Mouse (Mus musculus) limb, embryonic 11.5 days (tissue): Measurements from ENCODE around the gene Rassf5. TPM values are rescaled to one million over a fixed set of nuclear protein-coding genes. Genes with fewer than 3 reads are reported as not detected.

Source experiments
- ATAC-seq: fragments of 200-750 bp; cut with Nextera tagmentation; 2 replicates; pipeline ENCODE4 v1.8.0; 2017; ENCODE audit warnings: low read depth; ENCODE audit not compliant: insufficient number of reproducible peaks, low FRiP score, low TSS enrichment
- DNase-seq: peaks from one replicate; pipeline ENCODE4 v3.0.0-alpha.2; 2015; ENCODE audit warnings: low spot score
- H3K27ac ChIP-seq: fragments of 300-500 bp; sonication (generic); replicated peaks from 2 replicates; pipeline ENCODE4 v1.5.1; 2014; ENCODE audit warnings: low read depth, mild to moderate bottlenecking, low read length
- H3K27me3 ChIP-seq: fragments of 300-500 bp; sonication (generic); 2 replicates; pipeline ENCODE4 v1.6.1; 2014; ENCODE audit warnings: mild to moderate bottlenecking, low read length, mixed read lengths; ENCODE audit not compliant: control insufficient read depth, insufficient read depth
- H3K36me3 ChIP-seq: fragments of 300-500 bp; sonication (generic); 2 replicates; pipeline ENCODE4 v1.6.1; 2014; ENCODE audit warnings: mild to moderate bottlenecking, low read length, moderate library complexity, mixed read lengths; ENCODE audit not compliant: control insufficient read depth, insufficient read depth
- H3K4me1 ChIP-seq: fragments of 300-500 bp; sonication (generic); 2 replicates; pipeline ENCODE4 v1.6.1; 2014; ENCODE audit warnings: low read length, mixed read lengths; ENCODE audit not compliant: control insufficient read depth, insufficient read depth
- H3K4me2 ChIP-seq: fragments of 300-500 bp; sonication (generic); 2 replicates; pipeline ENCODE4 v1.6.1; 2014; ENCODE audit warnings: low read depth, mild to moderate bottlenecking, moderate library complexity; ENCODE audit not compliant: severe bottlenecking
- H3K4me3 ChIP-seq: fragments of 300-500 bp; sonication (generic); 2 replicates; pipeline ENCODE4 v1.5.1; 2014; ENCODE audit warnings: low read depth, low read length
- H3K9ac ChIP-seq: fragments of 300-500 bp; sonication (generic); 2 replicates; pipeline ENCODE4 v1.6.1; 2014; ENCODE audit warnings: mild to moderate bottlenecking, low read length
- H3K9me3 ChIP-seq: fragments of 300-500 bp; sonication (generic); 2 replicates; pipeline ENCODE4 v1.6.1; 2016; ENCODE audit warnings: low read length; ENCODE audit not compliant: control insufficient read depth
- WGBS: fragments of 180-500 bp; shearing (Covaris S2); extraction: QIAGEN DNeasy Blood & Tissue Kit; methylation state at CpG from one replicate; pipeline ENCODE4 v1.1.7; 2014; 5-methylcytosine and 5-hydroxymethylcytosine counted together
- polyA plus RNA-seq: library from polyadenylated mRNA; unstranded; fragments of >200 nt; fragmentation: Nextera tagmentation; extraction: Ambion mirVana; gene quantifications from 2 replicates; pipeline ENCODE4 v1.2.1, GENCODE M21; 2014

Gene Rassf5
- polyA plus RNA-seq, 1 experiment from 2014 or later = 1.2 TPM

DNA sequence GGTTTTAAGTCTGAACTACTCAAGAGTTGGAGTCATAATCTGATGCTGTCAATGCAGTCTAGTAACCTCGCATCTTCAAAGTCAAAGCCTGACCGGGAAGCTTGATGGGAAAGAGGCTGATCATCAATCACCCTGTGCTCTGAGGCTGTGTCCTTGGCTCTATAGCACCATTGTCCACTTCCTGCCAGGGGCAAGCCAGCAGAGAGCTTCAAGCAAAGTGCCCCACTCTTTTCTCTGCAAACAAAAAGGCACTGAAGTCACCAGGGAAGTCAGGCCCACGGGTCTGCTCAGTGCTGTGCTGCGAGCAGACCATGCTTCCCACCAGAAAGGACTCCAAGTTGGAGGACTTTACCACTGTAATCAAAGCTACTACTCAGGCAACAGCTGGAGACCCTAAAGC, 67.8 kb downstream of the Rassf5 start:
- H3K9me3 ChIP-seq = no peaks in the 10 kb centered on the region
- H3K4me2 ChIP-seq = no peak overlapping the region
- WGBS = 83% methylated on average over 4 of the region's 4 CpGs
- no peaks in the 10 kb centered on the region for H3K27me3 ChIP-seq
- H3K36me3 ChIP-seq = peaks cover 19% of the 10 kb centered on the region
- no peak overlapping the region for H3K27ac ChIP-seq
- H3K9ac ChIP-seq = no peak overlapping the region
- ATAC-seq = no peak
- H3K4me1 ChIP-seq = no peaks in the 10 kb centered on the region; the same call in 1 of the 2 replicates
- no peak for DNase-seq
- no peak overlapping the region for H3K4me3 ChIP-seq

DNA sequence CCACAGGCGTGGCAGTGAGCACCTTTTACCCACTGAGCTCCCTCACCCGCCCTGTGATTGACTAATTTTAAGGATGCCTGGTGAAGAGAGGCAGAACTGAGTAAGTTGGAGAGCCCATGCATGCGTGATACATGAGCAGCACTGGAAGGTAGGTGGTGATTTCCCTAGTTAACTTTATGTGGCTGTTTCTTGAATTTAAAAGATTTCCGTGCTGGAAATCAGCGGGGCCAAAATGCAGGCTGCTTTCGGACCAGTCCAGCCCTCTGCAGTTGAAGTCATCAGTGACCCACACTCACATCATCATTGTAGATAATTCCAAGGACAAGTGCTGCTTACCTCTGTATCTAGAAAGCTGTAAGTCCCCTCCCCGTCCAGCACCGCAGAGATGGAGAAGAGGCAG, 69.2 kb downstream of the Rassf5 start:
- WGBS = 91% methylated on average over 8 of the region's 8 CpGs
- Histone ChIP-seq H3K4me2 (no peak overlapping the region), H3K36me3 (peaks cover 23% of the 10 kb centered on the region)

DNA sequence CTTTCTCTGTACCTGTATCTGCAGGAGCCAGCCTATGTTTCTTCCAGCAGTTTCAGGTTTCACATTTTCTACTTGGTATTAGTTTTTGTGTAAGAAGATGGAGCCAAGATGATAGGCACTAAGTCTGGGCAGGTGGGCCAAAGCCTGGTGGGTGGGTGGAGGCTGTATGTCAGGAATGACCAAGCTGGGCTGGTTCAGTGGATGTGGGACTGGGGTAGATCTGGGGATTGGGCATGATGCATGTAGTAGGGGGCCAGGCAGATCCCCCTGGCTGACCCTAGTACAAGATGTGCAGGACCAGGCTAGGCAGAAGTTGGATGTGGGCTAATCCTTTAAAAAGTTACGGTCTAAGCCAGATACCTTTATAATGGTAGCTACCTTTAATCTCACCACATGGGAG, 69.9 kb downstream of the Rassf5 start:
- 100% methylated on average over 1 of the region's 1 CpGs for WGBS
- H3K4me2 ChIP-seq = no peak overlapping the region
- H3K9me3 ChIP-seq = no peaks in the 10 kb centered on the region
- H3K4me3 ChIP-seq = no peak overlapping the region
- peaks cover 25% of the 10 kb centered on the region for H3K36me3 ChIP-seq
- no peaks in the 10 kb centered on the region for H3K27me3 ChIP-seq
- ATAC-seq (no peak), DNase-seq (no peak)
- H3K4me1 ChIP-seq = no peaks in the 10 kb centered on the region; the same call in 1 of the 2 replicates
- H3K9ac ChIP-seq = no peak overlapping the region
- no peak overlapping the region for H3K27ac ChIP-seq

More for the DNA sequence above, 69.2 kb downstream of the Rassf5 start:
- Histone ChIP-seq H3K4me1 (no peaks in the 10 kb centered on the region; the same call in 1 of the 2 replicates), H3K9me3 (no peaks in the 10 kb centered on the region), H3K9ac (no peak overlapping the region), H3K4me3 (no peak overlapping the region), H3K27ac (no peak overlapping the region), H3K27me3 (no peaks in the 10 kb centered on the region)
- ATAC-seq (no peak), DNase-seq (no peak)

DNA sequence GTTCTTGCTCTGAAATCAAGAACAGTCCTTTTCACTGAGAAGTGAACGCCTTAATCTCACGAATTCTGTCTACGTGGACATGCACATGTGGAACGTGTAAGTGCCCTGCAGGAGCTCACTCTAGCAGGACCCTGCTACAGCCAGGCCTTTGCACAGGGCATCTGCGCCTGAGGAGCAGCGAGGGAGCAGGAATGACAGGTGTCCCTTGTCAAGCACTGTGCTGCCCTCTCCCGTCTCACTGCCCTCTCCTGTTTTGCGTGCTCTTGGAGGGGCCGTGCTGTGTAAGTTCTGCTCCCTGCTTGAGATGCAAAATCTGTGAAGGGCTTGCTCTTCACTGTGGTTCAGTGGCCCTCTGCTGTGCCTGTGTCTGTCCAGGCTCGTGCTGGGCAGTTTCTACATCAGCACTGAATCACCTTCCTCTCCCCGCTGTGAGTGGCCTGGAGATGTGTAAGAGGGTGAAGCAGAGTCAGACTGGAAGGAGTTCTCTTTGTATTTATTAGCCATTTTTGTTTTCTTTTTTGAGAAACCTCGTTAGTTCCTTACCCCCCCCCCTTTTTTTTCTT, 70.7 kb downstream of the Rassf5 start:
- H3K4me3 ChIP-seq = no peak overlapping the region
- peaks cover 27% of the 10 kb centered on the region for H3K36me3 ChIP-seq
- no peaks in the 10 kb centered on the region for H3K27me3 ChIP-seq
- H3K4me2 ChIP-seq = no peak overlapping the region
- H3K9me3 ChIP-seq = no peaks in the 10 kb centered on the region
- H3K9ac ChIP-seq = no peak overlapping the region
- 85% methylated on average over 12 of the region's 12 CpGs for WGBS
- H3K4me1 ChIP-seq = no peaks in the 10 kb centered on the region; the same call in 1 of the 2 replicates
- ATAC-seq (no peak), DNase-seq (no peak)
- no peak overlapping the region for H3K27ac ChIP-seq

DNA sequence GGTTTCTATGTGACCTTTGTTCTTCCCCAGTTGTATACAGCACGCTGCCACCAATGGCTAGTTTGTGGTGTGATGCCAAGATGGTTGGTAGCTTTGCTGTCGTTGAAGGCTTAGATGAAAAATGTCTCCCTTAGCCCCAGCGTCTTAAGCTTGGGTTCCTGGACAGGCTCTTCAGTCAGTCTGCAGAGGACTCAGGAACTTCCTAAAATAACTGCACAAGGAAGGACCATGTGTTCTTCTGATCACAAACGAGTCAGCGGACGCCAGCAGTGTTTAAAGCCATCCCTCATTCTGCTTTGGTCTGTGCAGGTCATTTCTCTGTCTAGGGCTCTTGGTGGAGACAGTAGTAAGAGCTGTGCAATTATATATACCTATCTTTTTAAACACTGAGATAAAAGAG, 71.2 kb downstream of the Rassf5 start:
- DNase-seq (no peak), ATAC-seq (no peak)
- H3K4me2 ChIP-seq = no peak overlapping the region
- H3K4me3 ChIP-seq = no peak overlapping the region
- no peak overlapping the region for H3K27ac ChIP-seq
- H3K9ac ChIP-seq = no peak overlapping the region
- no peaks in the 10 kb centered on the region; the same call in 1 of the 2 replicates for H3K4me1 ChIP-seq
- 91% methylated on average over 6 of the region's 6 CpGs for WGBS
- H3K36me3 ChIP-seq = peaks cover 28% of the 10 kb centered on the region
- H3K9me3 ChIP-seq = no peaks in the 10 kb centered on the region
- H3K27me3 ChIP-seq = no peaks in the 10 kb centered on the region

DNA sequence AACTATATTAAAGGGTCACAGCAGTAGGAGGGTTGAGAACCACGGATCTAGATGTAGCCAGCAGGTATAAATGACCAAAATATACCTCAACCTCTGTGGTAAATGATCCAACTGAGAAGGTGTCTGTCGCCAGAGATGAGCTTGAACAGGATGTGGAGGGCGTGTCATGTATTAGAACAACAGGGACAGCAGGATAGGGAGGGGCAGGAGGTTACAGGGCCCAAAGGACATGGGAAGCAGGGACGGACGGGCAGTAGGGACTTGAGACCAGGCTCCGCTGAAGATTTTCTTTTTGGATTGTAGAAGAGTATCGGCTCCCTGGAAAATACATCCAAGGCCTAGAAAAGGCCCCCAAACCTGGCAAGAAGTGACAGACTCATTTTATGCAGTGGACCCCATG, 72.1 kb downstream of the Rassf5 start:
- WGBS = 91% methylated on average over 7 of the region's 7 CpGs
- no peak for ATAC-seq
- no peak overlapping the region for H3K27ac ChIP-seq

DNA sequence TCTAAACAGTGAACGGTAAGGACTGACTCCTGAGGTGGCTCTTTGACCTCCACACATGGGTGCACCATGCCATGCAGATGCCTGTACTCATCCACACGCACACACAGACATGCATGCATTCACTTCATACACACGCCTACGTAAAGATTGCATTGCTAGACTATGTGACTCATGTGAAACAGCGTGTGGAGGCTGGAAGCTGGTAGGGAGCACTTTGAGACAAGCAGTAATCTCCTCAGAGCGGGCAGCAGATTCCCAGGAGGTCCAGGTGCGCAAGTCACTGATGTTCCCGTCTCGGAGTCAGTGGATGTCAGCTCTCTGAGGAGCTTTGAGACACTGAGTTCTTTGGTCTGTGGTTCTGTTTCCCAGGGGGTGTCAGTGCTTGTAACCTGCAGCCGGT, 77.4 kb downstream of the Rassf5 start:
- no peak overlapping the region for H3K9ac ChIP-seq
- ATAC-seq (no peak), DNase-seq (no peak)
- no peaks in the 10 kb centered on the region for H3K4me1 ChIP-seq
- no peak overlapping the region for H3K4me3 ChIP-seq
- H3K36me3 ChIP-seq = peaks cover 27% of the 10 kb centered on the region
- no peaks in the 10 kb centered on the region for H3K9me3 ChIP-seq
- no peak overlapping the region for H3K4me2 ChIP-seq
- 97% methylated on average over 10 of the region's 10 CpGs for WGBS
- H3K27ac ChIP-seq = no peak overlapping the region
- H3K27me3 ChIP-seq = no peaks in the 10 kb centered on the region

More for the DNA sequence above, 72.1 kb downstream of the Rassf5 start:
- Histone ChIP-seq H3K9ac (no peak overlapping the region), H3K9me3 (no peaks in the 10 kb centered on the region), H3K27me3 (no peaks in the 10 kb centered on the region), H3K4me2 (no peak overlapping the region), H3K4me1 (no peaks in the 10 kb centered on the region; the same call in 1 of the 2 replicates), H3K4me3 (no peak overlapping the region), H3K36me3 (peaks cover 33% of the 10 kb centered on the region)
- DNase-seq = no peak

DNA sequence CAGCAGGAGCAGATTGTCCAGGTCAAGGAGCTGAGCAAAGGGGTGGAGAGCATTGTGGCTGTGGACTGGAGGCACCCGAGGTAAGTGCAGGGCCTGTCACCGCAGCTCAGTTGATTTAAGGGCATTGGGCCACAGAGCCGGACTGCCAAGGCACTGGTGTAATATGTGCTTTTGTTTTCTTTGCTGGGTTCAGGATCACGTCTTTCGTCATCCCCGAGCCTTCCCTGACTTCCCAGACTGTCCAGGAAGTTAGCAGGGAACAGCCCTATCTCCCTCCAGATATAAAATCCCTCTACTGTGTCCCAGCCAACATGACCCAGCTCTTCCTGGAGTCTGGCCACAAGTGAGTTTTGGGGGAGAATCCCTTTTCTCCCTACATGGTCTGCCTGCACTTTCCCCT, 80.6 kb downstream of the Rassf5 start:
- no peak overlapping the region for H3K4me3 ChIP-seq
- H3K9ac ChIP-seq = no peak overlapping the region
- H3K27ac ChIP-seq = no peak overlapping the region
- H3K9me3 ChIP-seq = no peaks in the 10 kb centered on the region
- H3K4me2 ChIP-seq = no peak overlapping the region
- H3K4me1 ChIP-seq = no peaks in the 10 kb centered on the region
- DNase-seq = no peak
- no peaks in the 10 kb centered on the region for H3K27me3 ChIP-seq
- H3K36me3 ChIP-seq = peaks cover 30% of the 10 kb centered on the region
- no peak for ATAC-seq
- 89% methylated on average over 6 of the region's 6 CpGs for WGBS

DNA sequence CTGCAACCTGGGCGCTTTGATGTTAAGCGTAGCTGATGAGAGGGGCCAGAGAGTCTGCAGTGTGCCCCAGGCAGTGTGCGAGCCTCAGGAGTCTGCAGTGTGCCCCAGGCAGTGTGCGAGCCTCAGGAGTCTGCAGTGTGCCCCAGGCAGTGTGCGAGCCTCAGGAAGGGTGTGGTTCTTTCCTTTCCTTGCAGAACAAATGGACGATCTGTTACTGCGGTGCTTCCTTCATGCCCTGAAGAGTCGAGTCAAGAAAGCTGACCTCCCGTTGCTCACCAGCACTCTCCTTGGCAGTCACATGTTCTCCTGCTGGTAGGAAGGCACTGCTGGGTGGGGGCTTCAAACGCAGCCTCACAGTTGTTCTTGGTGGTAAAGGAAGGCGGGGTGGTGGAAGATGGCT, 84.0 kb downstream of the Rassf5 start:
- peaks cover 20% of the 10 kb centered on the region; the same call in 1 of the 2 replicates for H3K36me3 ChIP-seq
- WGBS = 81% methylated on average over 11 of the region's 11 CpGs
- no peak overlapping the region for H3K27ac ChIP-seq
- H3K4me2 ChIP-seq = no peak overlapping the region
- H3K4me1 ChIP-seq = no peaks in the 10 kb centered on the region
- H3K9me3 ChIP-seq = no peaks in the 10 kb centered on the region
- no peak overlapping the region for H3K4me3 ChIP-seq
- DNase-seq (no peak), ATAC-seq (no peak)
- H3K9ac ChIP-seq = no peak overlapping the region
- H3K27me3 ChIP-seq = no peaks in the 10 kb centered on the region
